Mouse (Mus musculus) erythroblast, embryonic 14.5 days (primary cell): ENCODE results near the gene Arsb.

Experiments
- GATA1 ChIP-seq: IDR thresholded peaks from 2 replicates; pipeline ENCODE4 v1.6.1; 2012; ENCODE audit warnings: low read length, inconsistent platforms, mixed read lengths
- TAL1 ChIP-seq: IDR thresholded peaks from 3 replicates; pipeline ENCODE4 v1.6.1; 2012; ENCODE audit warnings: low read length, inconsistent platforms, mixed read lengths

- TF ChIP-seq GATA1 = no peak
- no peak for TF ChIP-seq TAL1
Observed at GRCm38 (mm10) chr13:93877924-93878323, 106.5 kb downstream of the Arsb start.
